Mouse (Mus musculus) cortical plate, adult 2 months (tissue): ENCODE measurements at regions not wholly inside any gene's neighbourhood (a gene's known extent, or its start where the extent isn't known, plus 50 kb on each side); places are given as distances from the start of the nearest gene placed in this dataset.

Experiments used
- CTCF ChIP-seq: fragments of 200-500 bp; IDR thresholded peaks from 2 replicates; pipeline ENCODE4 v1.5.1; 2011; ENCODE audit warnings: mild to moderate bottlenecking, control low read depth, low read length; ENCODE audit not compliant: insufficient read depth; ENCODE audit errors: extremely low read depth
- POLR2A ChIP-seq: fragments of 200-500 bp; IDR thresholded peaks from 2 replicates; pipeline ENCODE4 v1.6.1; 2011; ENCODE audit warnings: mild to moderate bottlenecking, low read length, control low read depth; ENCODE audit not compliant: insufficient read depth; ENCODE audit errors: extremely low read depth

GRCm38 (mm10) chr13:111940796-111941513 is 132.2 kb upstream of the Map3k1 start:
- TF ChIP-seq CTCF (no peak), POLR2A (no peak)
